Mouse (Mus musculus): ENCODE measurements at regions not wholly inside any gene's neighbourhood (a gene's known extent, or its start where the extent isn't known, plus 50 kb on each side); places are given as distances from the start of the nearest gene placed in this dataset.

- peak; percentile 62 for DNase-seq (ENCODE audit: low spot score)
Measured at GRCm38 (mm10) chr5:93328059-93328458, 61.0 kb downstream of the Ccng2 start.

GRCm38 (mm10) chr5:93330851-93331250, 63.8 kb downstream of the Ccng2 start:
- DNase-seq (ENCODE audit: low spot score), result no peak

- no peak for DNase-seq (ENCODE audit: low spot score)
Measured at GRCm38 (mm10) chr5:93353101-93353500, 86.0 kb downstream of the Ccng2 start.
